32 mouse cellular contexts compared by ENCODE assay signal in the genomic region with DNA sequence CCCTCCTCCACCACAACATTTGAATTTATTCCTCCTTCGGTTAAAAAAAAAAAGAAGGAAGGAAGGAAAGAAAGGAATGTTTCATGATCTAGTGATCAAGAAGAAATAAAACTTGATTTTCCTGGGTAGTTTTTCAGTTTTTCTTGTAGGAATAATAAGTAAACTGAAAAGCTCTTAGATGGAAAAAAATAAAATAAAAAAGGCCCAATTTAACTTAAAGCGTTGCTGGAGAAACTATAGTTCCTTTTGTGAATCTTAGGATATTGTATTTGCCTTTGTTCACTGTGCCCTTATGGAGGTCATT. TPM values are rescaled to one million over a fixed set of nuclear protein-coding genes. Genes with fewer than 3 reads are reported as not detected.
DNase-seq lines count a peak whose midpoint lies in the region; ATAC-seq and TF ChIP-seq lines count a peak whose summit lies in the region.
"Had no signal": no experiment of that assay in that cellular context is flagged by ENCODE, and none has a peak within 500 bp of the region (broad histone marks: within the 10 kb centered on the region; RNA-seq: fewer than 3 reads in every experiment).

No protein-coding gene starts in this region.

- no peak for DNase-seq in liver, postnatal 0 days
- DNase-seq in liver, embryonic 13.5 days, result no peak
- DNase-seq in forebrain, embryonic 14.5 days (ENCODE audit: low spot score), result no peak
- no peak for DNase-seq in kidney, postnatal 4 days
- DNase-seq: adrenal gland, postnatal 10 days; cerebellum, adult 11 months; cerebellum, adult 9-10 months; cerebellum, postnatal 36 days; forebrain, postnatal 0 days; heart, postnatal 36 days; kidney, adult 9 months; kidney, postnatal 10 days; layer of hippocampus, adult 9-11 months; lung, postnatal 36 days; retina, postnatal 1 day; right cerebral cortex, postnatal 14 days; thymus, adult 2 months had no signal

- H3K27me3 ChIP-seq in heart, embryonic 13.5 days (replicated peaks), result no peaks in the 10 kb centered on the region
- H3K27me3 ChIP-seq in heart, embryonic 11.5 days (ENCODE audit: control insufficient read depth, insufficient read depth, low read length), result no peaks in the 10 kb centered on the region
- no peaks in the 10 kb centered on the region for H3K27me3 ChIP-seq in liver, embryonic 12.5 days (replicated peaks)
- H3K27me3 ChIP-seq in liver, postnatal 0 days (ENCODE audit: insufficient read depth, low read length), result no peaks in the 10 kb centered on the region
- no peaks in the 10 kb centered on the region; the same call in 1 of the 2 replicates for H3K27me3 ChIP-seq in ES-Bruce4 (ENCODE audit: control insufficient read depth, insufficient read depth, low read length, poor library complexity, severe bottlenecking)
- H3K27me3 ChIP-seq in liver, embryonic 13.5 days, result no peaks in the 10 kb centered on the region
- no peaks in the 10 kb centered on the region for H3K27me3 ChIP-seq in forebrain, embryonic 14.5 days (replicated peaks; ENCODE audit: control insufficient read depth, insufficient read depth, low read length)
- H3K27me3 ChIP-seq: embryonic facial prominence, embryonic 12.5 days; hindbrain, embryonic 13.5 days; limb, embryonic 15.5 days; midbrain, embryonic 15.5 days; neural tube, embryonic 15.5 days had no signal

- no peak for TF ChIP-seq CTCF in liver, postnatal 0 days (IDR thresholded peaks at IDR 0.05; ENCODE audit: low read depth)
- TF ChIP-seq CTCF in ES-Bruce4 (IDR thresholded peaks at IDR 0.05; ENCODE audit: low read depth, low read length), result no peak

- no peak for ATAC-seq in heart, embryonic 13.5 days (ENCODE audit: extremely low read depth, insufficient number of reproducible peaks, low FRiP score, low TSS enrichment)
- ATAC-seq in heart, embryonic 11.5 days (replicated peaks; ENCODE audit: insufficient number of reproducible peaks, low FRiP score, low TSS enrichment), result no peak
- no peak for ATAC-seq in liver, embryonic 12.5 days
- no peak for ATAC-seq in liver, postnatal 0 days
- no peak for ATAC-seq in liver, embryonic 13.5 days (ENCODE audit: low read depth)
- no peak for ATAC-seq in forebrain, embryonic 14.5 days
- ATAC-seq: forebrain, postnatal 0 days; intestine, postnatal 0 days; midbrain, embryonic 15.5 days had no signal

- no peak overlapping the region for H3K9ac ChIP-seq in heart, embryonic 13.5 days
- no peak overlapping the region for H3K9ac ChIP-seq in heart, embryonic 11.5 days (ENCODE audit: low read depth, low read length)
- H3K9ac ChIP-seq in liver, embryonic 12.5 days, result no peak overlapping the region; the same call in 1 of the 2 replicates
- no peak overlapping the region for H3K9ac ChIP-seq in liver, postnatal 0 days (replicated peaks)
- H3K9ac ChIP-seq in ES-Bruce4 (ENCODE audit: low read depth, poor library complexity, severe bottlenecking), result peak overlapping the region; percentile 22
- H3K9ac ChIP-seq in liver, embryonic 13.5 days, result no peak overlapping the region
- H3K9ac ChIP-seq in forebrain, embryonic 14.5 days (ENCODE audit: low read length), result no peak overlapping the region
- H3K9ac ChIP-seq: embryonic facial prominence, embryonic 12.5 days; forebrain, postnatal 0 days; hindbrain, embryonic 13.5 days; limb, embryonic 15.5 days; midbrain, embryonic 15.5 days; neural tube, embryonic 15.5 days had no signal

- H3K27ac ChIP-seq in heart, embryonic 13.5 days (replicated peaks), result no peak overlapping the region
- no peak overlapping the region for H3K27ac ChIP-seq in heart, embryonic 11.5 days (ENCODE audit: low read depth, low read length)
- H3K27ac ChIP-seq in liver, embryonic 12.5 days, result no peak overlapping the region
- H3K27ac ChIP-seq in liver, postnatal 0 days (ENCODE audit: low read depth), result no peak overlapping the region
- no peak overlapping the region for H3K27ac ChIP-seq in ES-Bruce4 (ENCODE audit: insufficient read depth, low read length)
- no peak overlapping the region for H3K27ac ChIP-seq in liver, embryonic 13.5 days
- H3K27ac ChIP-seq in forebrain, embryonic 14.5 days (ENCODE audit: low read depth, low read length), result no peak overlapping the region
- H3K27ac ChIP-seq: embryonic facial prominence, embryonic 12.5 days; hindbrain, embryonic 13.5 days; limb, embryonic 15.5 days; midbrain, embryonic 15.5 days; neural tube, embryonic 15.5 days had no signal

- H3K4me2 ChIP-seq in heart, embryonic 13.5 days, result peak overlapping the region; percentile 57
- no peak overlapping the region; the same call in 1 of the 2 replicates for H3K4me2 ChIP-seq in heart, embryonic 11.5 days
- H3K4me2 ChIP-seq in liver, embryonic 12.5 days, result peak overlapping the region; percentile 61
- no peak overlapping the region for H3K4me2 ChIP-seq in liver, postnatal 0 days (ENCODE audit: low read depth, low read length)
- H3K4me2 ChIP-seq in liver, embryonic 13.5 days, result peak overlapping the region; percentile 53
- no peak overlapping the region for H3K4me2 ChIP-seq in forebrain, embryonic 14.5 days (ENCODE audit: low read length)
- H3K4me2 ChIP-seq: embryonic facial prominence, embryonic 12.5 days had no signal

- WGBS in heart, embryonic 13.5 days, result 95% methylated on average over 2 of the region's 2 CpGs
- WGBS in heart, embryonic 11.5 days (ENCODE audit: insufficient replicate concordance), result 84% methylated on average over 2 of the region's 2 CpGs
- 60% methylated on average over 2 of the region's 2 CpGs for WGBS in liver, embryonic 12.5 days (ENCODE audit: insufficient replicate concordance)
- 70% methylated on average over 2 of the region's 2 CpGs for WGBS in liver, postnatal 0 days (ENCODE audit: insufficient replicate concordance)
- 63% methylated on average over 2 of the region's 2 CpGs for WGBS in liver, embryonic 13.5 days (ENCODE audit: insufficient replicate concordance)
- 90% methylated on average over 2 of the region's 2 CpGs for WGBS in forebrain, embryonic 14.5 days

- no peak for TF ChIP-seq POLR2A in ES-Bruce4 (IDR thresholded peaks at IDR 0.05; ENCODE audit: insufficient read depth, low read length)

- H3K36me3 ChIP-seq in heart, embryonic 13.5 days, result no peaks in the 10 kb centered on the region
- no peaks in the 10 kb centered on the region for H3K36me3 ChIP-seq in heart, embryonic 11.5 days (ENCODE audit: control insufficient read depth, insufficient read depth, low read length)
- H3K36me3 ChIP-seq in liver, embryonic 12.5 days, result no peaks in the 10 kb centered on the region
- no peaks in the 10 kb centered on the region for H3K36me3 ChIP-seq in liver, postnatal 0 days (replicated peaks; ENCODE audit: insufficient read depth, low read length)
- H3K36me3 ChIP-seq in ES-Bruce4 (ENCODE audit: control insufficient read depth, insufficient read depth, low read length, poor library complexity, severe bottlenecking), result no peaks in the 10 kb centered on the region; the same call in 1 of the 2 replicates
- H3K36me3 ChIP-seq in liver, embryonic 13.5 days, result no peaks in the 10 kb centered on the region
- no peaks in the 10 kb centered on the region for H3K36me3 ChIP-seq in forebrain, embryonic 14.5 days (ENCODE audit: control insufficient read depth, insufficient read depth, low read length)
- H3K36me3 ChIP-seq: embryonic facial prominence, embryonic 12.5 days; heart, embryonic 10.5 days; hindbrain, embryonic 13.5 days; limb, embryonic 10.5 days; limb, embryonic 15.5 days; midbrain, embryonic 15.5 days; neural tube, embryonic 15.5 days had no signal

- H3K4me3 ChIP-seq in heart, embryonic 13.5 days, result peak overlapping the region; percentile 41
- H3K4me3 ChIP-seq in heart, embryonic 11.5 days (ENCODE audit: low read depth, low read length), result no peak overlapping the region; the same call in 1 of the 2 replicates
- H3K4me3 ChIP-seq in liver, embryonic 12.5 days, result peak overlapping the region; percentile 43
- H3K4me3 ChIP-seq in liver, postnatal 0 days (ENCODE audit: low read depth, low read length), result no peak overlapping the region
- peak overlapping the region; percentile 67 for H3K4me3 ChIP-seq in ES-Bruce4 (ENCODE audit: low read depth, low read length)
- H3K4me3 ChIP-seq in liver, embryonic 13.5 days (replicated peaks), result peak overlapping the region; percentile 41
- no peak overlapping the region for H3K4me3 ChIP-seq in forebrain, embryonic 14.5 days (ENCODE audit: low read depth, low read length)
- H3K4me3 ChIP-seq: embryonic facial prominence, embryonic 12.5 days; hindbrain, embryonic 13.5 days; midbrain, embryonic 15.5 days had no signal

- TF ChIP-seq EP300 in liver, postnatal 0 days (IDR thresholded peaks at IDR 0.05; ENCODE audit: low read depth), result no peak
- no peak for TF ChIP-seq EP300 in ES-Bruce4 (IDR thresholded peaks at IDR 0.05; ENCODE audit: insufficient read depth, low read depth, low read length)

- peaks cover 3% of the 10 kb centered on the region; the same call in 1 of the 2 replicates for H3K9me3 ChIP-seq in heart, embryonic 13.5 days
- no peaks in the 10 kb centered on the region for H3K9me3 ChIP-seq in heart, embryonic 11.5 days (replicated peaks; ENCODE audit: control insufficient read depth, low read length)
- no peaks in the 10 kb centered on the region for H3K9me3 ChIP-seq in liver, embryonic 12.5 days (replicated peaks)
- no peaks in the 10 kb centered on the region for H3K9me3 ChIP-seq in liver, postnatal 0 days (ENCODE audit: low read length)
- 0 out of 2 replicates have a peak, but pooled peaks cover 3% of the 10 kb centered on the region for H3K9me3 ChIP-seq in ES-Bruce4 (replicated peaks; ENCODE audit: control insufficient read depth, insufficient read depth, low read length, poor library complexity, severe bottlenecking)
- no peaks in the 10 kb centered on the region for H3K9me3 ChIP-seq in liver, embryonic 13.5 days (replicated peaks)
- no peaks in the 10 kb centered on the region for H3K9me3 ChIP-seq in forebrain, embryonic 14.5 days (replicated peaks; ENCODE audit: control insufficient read depth, low read length)
- H3K9me3 ChIP-seq: embryonic facial prominence, embryonic 12.5 days; heart, embryonic 10.5 days; hindbrain, embryonic 13.5 days; limb, embryonic 10.5 days; limb, embryonic 15.5 days; midbrain, embryonic 15.5 days; neural tube, embryonic 15.5 days had no signal

- H3K4me1 ChIP-seq in heart, embryonic 13.5 days, result no peaks in the 10 kb centered on the region
- H3K4me1 ChIP-seq in heart, embryonic 11.5 days (ENCODE audit: control insufficient read depth, insufficient read depth, low read length), result no peaks in the 10 kb centered on the region
- peaks cover 5% of the 10 kb centered on the region for H3K4me1 ChIP-seq in liver, embryonic 12.5 days
- H3K4me1 ChIP-seq in liver, postnatal 0 days (ENCODE audit: insufficient read depth), result no peaks in the 10 kb centered on the region
- H3K4me1 ChIP-seq in ES-Bruce4 (ENCODE audit: control insufficient read depth, insufficient read depth, low read length), result no peaks in the 10 kb centered on the region
- no peaks in the 10 kb centered on the region for H3K4me1 ChIP-seq in liver, embryonic 13.5 days (replicated peaks)
- no peaks in the 10 kb centered on the region for H3K4me1 ChIP-seq in forebrain, embryonic 14.5 days (ENCODE audit: control insufficient read depth, insufficient read depth, low read length)
- H3K4me1 ChIP-seq: embryonic facial prominence, embryonic 12.5 days; heart, embryonic 10.5 days; hindbrain, embryonic 13.5 days; limb, embryonic 10.5 days; limb, embryonic 15.5 days; megakaryocyte, embryonic 14.5 days; midbrain, embryonic 15.5 days; neural tube, embryonic 15.5 days had no signal

RNA-seq across cellular contexts. Expression of a gene that starts 0.6 kb away (rescaled TPM):
- polyA plus RNA-seq in heart, embryonic 13.5 days (2015; fragmentation: Nextera tagmentation; extraction: Ambion mirVana), result 2.4 and 3.3 TPM in 2 replicates
- polyA plus RNA-seq in heart, embryonic 11.5 days (2014; fragmentation: Nextera tagmentation; extraction: Ambion mirVana), result 3.2 and 4.8 TPM in 2 replicates
- polyA plus RNA-seq in liver, embryonic 12.5 days (2016; fragmentation: Nextera tagmentation; extraction: Ambion mirVana), result 4.0 and 4.2 TPM in 2 replicates
- 0.40 and 0.70 TPM in 2 replicates for polyA plus RNA-seq in liver, postnatal 0 days (2015; fragmentation: Nextera tagmentation; extraction: Ambion mirVana)
- polyA plus RNA-seq in ES-Bruce4 (2011; ENCODE audit: insufficient read depth, insufficient read length, low read depth, missing spikeins), result 70.2 and 70.7 TPM in 2 replicates
- polyA plus RNA-seq in liver, embryonic 13.5 days (2015; fragmentation: Nextera tagmentation; extraction: Ambion mirVana), result 2.4 and 3.2 TPM in 2 replicates
- 1.4 and 1.5 TPM in 2 replicates for polyA plus RNA-seq in forebrain, embryonic 14.5 days (2014; fragmentation: Nextera tagmentation; extraction: Ambion mirVana)
- polyA plus RNA-seq: erythroblast, embryonic 14.5 days; small intestine, adult 2 months had no signal

RNA-seq across cellular contexts. Expression of a gene that starts 38.2 kb away (rescaled TPM):
- polyA plus RNA-seq in heart, embryonic 13.5 days (2015; fragmentation: Nextera tagmentation; extraction: Ambion mirVana), result 0.04 TPM in 1 of 2 replicates, not detected in the other
- not detected in 2 replicates for polyA plus RNA-seq in heart, embryonic 11.5 days (2014; fragmentation: Nextera tagmentation; extraction: Ambion mirVana)
- not detected in 2 replicates for polyA plus RNA-seq in liver, embryonic 12.5 days (2016; fragmentation: Nextera tagmentation; extraction: Ambion mirVana)
- polyA plus RNA-seq in liver, postnatal 0 days (2015; fragmentation: Nextera tagmentation; extraction: Ambion mirVana), result not detected in 2 replicates
- 1.7 and 1.9 TPM in 2 replicates for polyA plus RNA-seq in ES-Bruce4 (2011; ENCODE audit: insufficient read depth, insufficient read length, low read depth, missing spikeins)
- not detected in 2 replicates for polyA plus RNA-seq in liver, embryonic 13.5 days (2015; fragmentation: Nextera tagmentation; extraction: Ambion mirVana)
- 0.14 and 0.26 TPM in 2 replicates for polyA plus RNA-seq in forebrain, embryonic 14.5 days (2014; fragmentation: Nextera tagmentation; extraction: Ambion mirVana)
- polyA plus RNA-seq: erythroblast, embryonic 14.5 days; heart, embryonic 10.5 days; limb, embryonic 10.5 days; small intestine, adult 2 months had no signal

Comparison
In these comparisons a context has a peak if more than half of its experiments do, and no peak if none do; other contexts are left out.
1. H3K4me2 ChIP-seq: peak in heart, embryonic 13.5 days (single experiment), liver, embryonic 12.5 days (single experiment) and liver, embryonic 13.5 days (single experiment); none in heart, embryonic 11.5 days (single experiment), liver, postnatal 0 days (single experiment) and forebrain, embryonic 14.5 days (single experiment).
2. H3K4me3 ChIP-seq: peak in heart, embryonic 13.5 days (single experiment), liver, embryonic 12.5 days (single experiment), ES-Bruce4 (single experiment) and liver, embryonic 13.5 days (single experiment); none in heart, embryonic 11.5 days (single experiment), liver, postnatal 0 days (single experiment) and forebrain, embryonic 14.5 days (single experiment).
3. RNA of a gene that starts 0.6 kb away (polyA plus RNA-seq): 70.2 to 70.7 TPM in ES-Bruce4; 3.2 to 4.8 TPM in heart, embryonic 11.5 days, 4.0 to 4.2 TPM in liver, embryonic 12.5 days, 2.4 to 3.3 TPM in heart, embryonic 13.5 days, 2.4 to 3.2 TPM in liver, embryonic 13.5 days, 1.4 to 1.5 TPM in forebrain, embryonic 14.5 days and 0.40 to 0.70 TPM in liver, postnatal 0 days; every median in the first group is over 10 times any median in the second.